Mouse (Mus musculus) R1 (cell line): Measurements from ENCODE around the gene Tradd.

Experiments
- DNase-seq: peaks from one replicate; pipeline ENCODE4 v3.0.0-alpha.2; 2018; ENCODE audit warnings: low read depth, low spot score

Tradd gene

GRCm38 (mm10) chr8:105264024-105264982 lies at the start of gene Tradd, which contains the start of gene Fbxl8:
TSS of gene Tradd (minus strand) at chr8:105264609.
TSS of gene Fbxl8 (plus strand) at chr8:105264648.
- DNase-seq = peak; percentile 50

- DNase-seq = no peak
Observed at GRCm38 (mm10) chr8:105313622-105314402, 49.4 kb upstream of the Tradd start.

DNA sequence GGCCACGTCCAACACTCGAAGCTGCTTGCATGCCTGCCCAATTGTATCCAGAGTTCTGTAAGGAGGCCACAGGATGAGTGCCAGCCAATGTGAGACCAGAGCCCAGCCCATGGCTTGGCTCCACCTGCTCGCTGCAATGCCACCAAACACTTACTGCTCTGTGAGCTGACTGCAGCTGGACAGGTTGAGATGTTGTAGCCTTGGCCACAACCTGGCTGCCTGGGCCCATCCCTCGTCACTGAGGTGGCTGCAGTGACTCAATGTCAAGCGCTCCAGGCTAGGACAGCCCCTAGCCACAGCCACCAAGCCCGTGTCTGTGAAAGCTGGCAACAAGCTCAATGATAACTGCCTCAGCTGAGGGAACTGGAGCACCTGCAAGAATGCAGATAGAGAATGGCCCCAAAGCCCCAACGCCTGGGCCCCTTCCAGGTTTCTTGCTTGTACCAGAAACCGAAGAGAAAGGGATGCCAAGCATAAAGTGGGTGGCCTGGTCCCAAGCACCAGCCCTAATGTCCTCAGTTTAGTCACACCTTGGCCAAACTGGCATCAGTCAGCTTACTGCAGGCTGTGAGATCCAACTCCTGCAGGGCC lies 48.6 kb upstream of the Tradd start:
- DNase-seq = no peak

- no peak for DNase-seq
Observed at GRCm38 (mm10) chr8:105311718-105312117, 47.3 kb upstream of the Tradd start.

- no peak for DNase-seq
Observed at GRCm38 (mm10) chr8:105310118-105310517, 45.7 kb upstream of the Tradd start.

GRCm38 (mm10) chr8:105309142-105309847 lies 44.9 kb upstream of the Tradd start:
- DNase-seq = no peak

DNA sequence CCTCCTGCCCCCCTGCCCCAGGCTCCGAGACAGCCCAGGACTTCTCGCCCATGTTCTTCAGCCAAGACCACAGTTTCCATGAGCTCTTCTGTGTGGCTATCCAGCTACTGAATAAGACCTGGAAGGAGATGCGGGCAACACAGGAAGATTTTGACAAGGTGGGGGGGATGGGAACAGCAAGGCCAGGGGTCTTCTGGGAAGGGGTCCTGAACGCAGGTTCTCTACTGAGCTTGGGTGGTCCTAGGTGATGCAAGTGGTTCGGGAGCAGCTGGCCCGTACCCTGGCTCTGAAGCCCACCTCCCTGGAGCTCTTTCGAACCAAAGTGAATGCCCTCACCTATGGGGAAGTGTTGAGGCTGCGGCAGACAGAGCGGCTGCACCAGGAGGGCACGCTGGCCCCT lies 44.0 kb upstream of the Tradd start:
- DNase-seq = no peak

- no peak for DNase-seq
Observed at GRCm38 (mm10) chr8:105307670-105308069, 43.3 kb upstream of the Tradd start.

- peak; percentile 39 for DNase-seq
Observed at GRCm38 (mm10) chr8:105306146-105306691, 41.8 kb upstream of the Tradd start.

DNA sequence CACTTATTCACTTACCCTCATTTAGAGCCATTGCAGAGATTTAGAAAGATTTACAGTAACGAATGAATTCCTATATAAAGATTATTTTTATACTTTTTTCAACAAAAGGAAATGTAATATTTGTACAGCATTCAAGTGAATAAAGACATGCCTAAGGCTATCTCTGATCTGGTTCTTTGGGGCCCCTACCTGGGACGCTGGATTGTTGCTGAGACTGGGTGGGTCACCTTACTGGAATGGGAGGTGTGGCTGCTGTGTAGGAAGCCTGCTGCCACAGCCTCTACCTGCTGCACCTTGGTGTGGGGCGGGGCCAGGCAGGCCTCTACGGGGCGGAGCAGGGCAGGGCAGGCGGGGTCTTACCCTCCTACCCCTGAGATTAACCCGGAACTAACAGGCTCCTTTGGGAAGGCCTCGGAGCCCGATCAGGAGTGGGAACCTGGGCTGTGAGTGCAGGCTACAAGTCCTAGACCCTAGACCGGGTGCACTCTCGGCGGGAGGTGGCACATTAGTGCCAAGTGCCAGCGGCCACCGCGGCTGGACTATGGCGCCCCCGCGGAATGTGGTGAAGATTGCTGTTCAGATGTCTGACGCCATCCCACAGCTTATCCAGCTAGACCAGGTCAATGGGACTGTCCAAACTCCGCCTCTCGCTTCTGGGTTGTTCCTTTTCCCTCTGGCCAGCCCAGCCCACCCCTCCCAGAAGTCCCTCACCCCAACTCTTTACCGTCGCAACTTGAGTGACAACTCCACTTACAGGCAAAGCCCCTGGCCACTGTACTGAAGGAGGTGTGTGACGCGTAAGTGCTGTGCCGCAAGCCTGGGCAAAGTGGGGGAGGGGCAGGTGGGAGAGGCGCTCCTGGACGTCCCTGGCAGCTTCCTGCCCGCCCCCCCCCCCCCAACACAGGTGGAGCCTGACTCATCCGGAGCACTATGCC lies 41.1 kb upstream of the Tradd start, which contains the start of gene Elmo3:
Gene Elmo3 (plus strand): TSS at position 391 of the 935 bp plus-strand sequence.
- peak; percentile 87 for DNase-seq

DNA sequence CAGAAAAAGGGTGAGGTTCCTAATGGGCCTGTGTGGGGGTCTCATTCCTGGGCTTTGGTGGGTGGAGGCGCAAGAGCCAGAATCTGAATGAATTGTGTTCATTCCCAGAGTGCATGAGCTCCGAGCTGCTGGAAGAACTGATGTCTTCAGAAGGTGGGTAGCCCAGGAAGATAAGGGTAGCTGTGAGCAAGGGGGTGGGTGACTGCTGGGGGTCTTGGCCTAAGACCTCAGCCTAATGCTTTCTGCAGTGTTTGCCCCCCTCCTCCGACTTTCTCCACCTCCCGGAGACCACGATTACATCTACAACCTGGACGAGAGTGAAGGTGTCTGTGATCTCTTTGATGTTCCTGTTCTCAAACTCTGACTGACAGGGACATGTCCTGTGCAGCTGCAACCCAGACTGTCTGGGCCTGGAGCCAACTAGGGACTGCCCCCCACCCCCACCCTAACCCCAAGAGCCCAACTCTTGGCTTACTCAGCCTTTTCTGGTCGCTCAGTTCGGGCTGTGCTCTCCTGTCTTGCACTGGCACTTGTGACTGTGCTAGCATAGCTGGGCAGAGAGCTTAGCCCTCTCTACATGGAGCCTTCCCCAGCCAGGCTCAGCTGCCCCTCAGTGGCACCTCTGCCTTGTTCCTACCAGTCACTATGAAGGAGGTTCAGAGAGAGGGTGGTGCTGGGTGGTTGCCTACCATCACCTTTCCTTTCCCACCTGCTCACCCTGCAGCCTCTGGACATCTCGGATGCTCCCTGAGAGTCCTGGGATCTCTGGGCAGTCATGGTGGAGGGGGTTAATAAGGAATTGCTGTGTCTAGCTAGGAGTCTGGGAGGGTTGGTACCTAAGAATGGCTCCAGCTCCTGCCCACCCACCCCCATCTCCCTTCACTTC lies 40.2 kb upstream of the Tradd start:
- no peak for DNase-seq

- no peak for DNase-seq
Observed at GRCm38 (mm10) chr8:105303874-105304273, 39.5 kb upstream of the Tradd start.

- DNase-seq = no peak
Observed at GRCm38 (mm10) chr8:105303396-105303795, 39.0 kb upstream of the Tradd start.

- DNase-seq = no peak
Observed at GRCm38 (mm10) chr8:105299962-105300361, 35.6 kb upstream of the Tradd start.

DNA sequence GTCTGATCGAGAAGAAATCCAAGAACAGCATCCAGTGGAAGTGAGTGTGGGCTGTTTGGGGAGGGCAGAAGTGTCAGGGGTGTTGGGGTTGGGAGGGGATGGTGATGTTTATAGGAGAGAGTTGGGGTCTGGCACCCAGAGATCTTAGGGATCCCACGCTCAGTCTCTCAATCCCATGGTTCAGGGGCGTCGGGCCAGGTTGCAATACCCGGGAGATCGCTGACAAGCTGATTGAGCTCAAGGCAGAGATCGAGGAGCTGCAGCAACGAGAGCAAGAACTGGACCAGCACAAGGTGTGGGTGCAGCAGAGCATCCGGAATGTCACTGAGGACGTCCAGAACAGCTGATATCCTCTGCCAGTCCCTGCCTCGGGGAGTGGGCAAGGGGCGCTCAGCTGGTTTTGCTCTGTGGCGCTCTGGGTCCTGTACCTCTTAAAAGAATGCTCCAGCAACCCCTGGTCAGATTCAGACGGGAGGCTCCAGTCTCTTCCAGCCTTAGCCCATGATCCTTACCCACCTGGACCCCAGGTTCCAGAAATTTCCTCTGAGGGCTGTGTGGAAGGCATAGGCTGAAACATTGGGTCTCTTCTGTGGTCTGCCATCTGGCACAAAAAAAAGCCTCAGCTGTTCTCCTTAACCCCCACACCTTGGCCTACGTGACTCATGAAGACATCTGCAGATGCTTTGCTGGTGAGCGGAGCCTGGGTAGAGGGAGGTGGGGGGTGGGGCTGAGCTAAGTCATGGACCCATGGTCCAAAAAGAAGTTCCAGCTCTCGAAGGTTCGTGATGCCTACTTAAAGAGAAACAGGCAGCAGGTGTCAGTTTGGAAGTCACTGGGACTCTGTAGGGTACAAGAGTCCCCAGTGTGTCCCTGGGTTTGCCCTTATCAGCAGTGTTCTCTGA lies 34.2 kb upstream of the Tradd start:
- DNase-seq = no peak

DNA sequence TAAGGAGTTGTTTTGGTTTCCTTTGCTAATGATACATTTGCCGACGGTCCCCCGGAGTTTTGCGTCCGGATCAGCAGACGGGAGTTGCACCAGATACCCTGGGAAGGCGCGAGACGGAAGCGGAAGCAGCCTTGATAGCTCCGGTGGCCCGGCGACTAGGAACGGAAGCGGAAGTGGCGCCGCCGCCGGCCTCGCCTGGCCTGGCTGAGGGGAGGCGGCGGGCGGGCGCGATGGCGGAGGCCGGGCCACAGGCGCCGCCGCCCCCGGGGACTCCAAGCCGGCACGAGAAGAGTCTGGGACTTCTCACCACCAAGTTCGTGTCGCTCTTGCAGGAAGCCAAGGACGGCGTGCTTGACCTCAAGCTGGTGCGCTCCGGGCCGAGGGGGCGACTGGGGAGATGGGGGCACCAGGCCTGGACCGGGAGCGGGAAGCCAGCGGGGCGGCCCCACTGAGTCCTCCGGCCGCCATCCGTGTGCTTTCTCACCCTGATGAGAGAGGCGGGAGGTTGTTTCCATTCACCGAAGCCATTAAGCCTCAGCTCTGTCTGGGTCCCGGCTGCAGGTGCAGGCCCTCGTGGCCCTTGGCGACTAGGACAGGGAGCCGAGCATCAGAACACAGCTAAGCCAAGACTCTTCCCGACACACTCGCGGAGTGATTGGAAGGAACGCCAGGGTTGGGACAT lies 33.2 kb upstream of the Tradd start, which contains the start of gene E2f4:
Gene E2f4 (plus strand): TSS at position 153 of the 682 bp plus-strand sequence.
- DNase-seq = peak; percentile 92
